Mouse (Mus musculus) hindbrain, embryonic 15.5 days (tissue): ENCODE results near the gene 4930404N11Rik. TPM values are rescaled to one million over a fixed set of nuclear protein-coding genes. Genes with fewer than 3 reads are reported as not detected.

Experiments used
- ATAC-seq: fragments of 200-750 bp; cut with Nextera tagmentation; 2 replicates; pipeline ENCODE4 v1.8.0; 2017; ENCODE audit warnings: low read depth, moderate number of reproducible peaks, moderate TSS enrichment; ENCODE audit not compliant: low FRiP score
- H3K27ac ChIP-seq: fragments of 300-500 bp; sonication (generic); replicated peaks from 2 replicates; pipeline ENCODE4 v1.5.1; 2015; ENCODE audit warnings: mild to moderate bottlenecking, inconsistent platforms
- H3K27me3 ChIP-seq: fragments of 300-500 bp; sonication (generic); 2 replicates; pipeline ENCODE4 v1.6.1; 2015; ENCODE audit warnings: control low read depth, inconsistent platforms
- H3K36me3 ChIP-seq: fragments of 300-500 bp; sonication (generic); 2 replicates; pipeline ENCODE4 v1.6.1; 2015; ENCODE audit warnings: control low read depth, inconsistent platforms
- H3K4me1 ChIP-seq: fragments of 300-500 bp; sonication (generic); replicated peaks from 2 replicates; pipeline ENCODE4 v1.6.1; 2015; ENCODE audit warnings: control low read depth, inconsistent platforms
- H3K4me2 ChIP-seq: fragments of 300-500 bp; sonication (generic); 2 replicates; pipeline ENCODE4 v1.6.1; 2015; ENCODE audit warnings: moderate library complexity, mild to moderate bottlenecking, inconsistent platforms
- H3K4me3 ChIP-seq: fragments of 300-500 bp; sonication (generic); 2 replicates; pipeline ENCODE4 v1.5.1; 2015; ENCODE audit warnings: mild to moderate bottlenecking, inconsistent platforms
- H3K9ac ChIP-seq: fragments of 300-500 bp; sonication (generic); 2 replicates; pipeline ENCODE4 v1.6.1; 2015; ENCODE audit warnings: inconsistent platforms
- H3K9me3 ChIP-seq: fragments of 300-500 bp; sonication (generic); 2 replicates; pipeline ENCODE4 v1.6.1; 2016; ENCODE audit warnings: control low read depth, inconsistent platforms
- WGBS: fragments of 180-500 bp; shearing (Covaris S2); methylation state at CpG from one replicate; pipeline ENCODE4 v1.1.7; 2015; 5-methylcytosine and 5-hydroxymethylcytosine counted together
- polyA plus RNA-seq: library from polyadenylated mRNA; unstranded; fragments of >200 nt; fragmentation: Nextera tagmentation; extraction: Ambion mirVana; gene quantifications from 2 replicates; pipeline ENCODE4 v1.2.1, GENCODE M21; 2015

The 4930404N11Rik gene
- polyA plus RNA-seq, 1 experiment from 2014 or later, result 1.1 TPM

DNA sequence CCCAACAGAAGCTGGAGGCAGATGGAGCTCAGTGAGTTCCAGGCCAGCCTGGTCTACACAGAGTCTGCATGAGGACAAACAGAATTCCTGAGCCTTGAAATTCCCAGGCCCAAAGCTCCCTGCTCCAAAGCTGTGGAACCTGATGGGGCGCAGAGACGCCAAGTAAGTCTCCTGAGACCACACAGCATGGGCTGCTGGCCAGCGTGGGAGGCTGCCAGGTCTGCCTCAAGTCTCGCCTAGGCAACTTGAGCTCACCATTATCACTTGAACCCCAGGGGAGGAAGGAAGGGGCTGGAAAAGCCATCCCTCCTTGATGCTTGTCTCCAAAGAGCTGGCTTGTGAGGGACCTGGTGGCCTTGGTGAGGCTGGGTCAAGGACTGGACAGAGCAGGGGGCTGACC, 35.6 kb downstream of the 4930404N11Rik start:
- Histone ChIP-seq H3K36me3 (peaks cover 20% of the 10 kb centered on the region), H3K27ac (no peak overlapping the region), H3K27me3 (peaks cover 18% of the 10 kb centered on the region), H3K9me3 (no peaks in the 10 kb centered on the region), H3K4me2 (0 out of 2 replicates have a peak overlapping the region, but pooled peaks have one; percentile 4), H3K9ac (no peak overlapping the region), H3K4me3 (no peak overlapping the region), H3K4me1 (no peaks in the 10 kb centered on the region)
- ATAC-seq, result no peak
- WGBS, result 62% methylated on average over 4 of the region's 4 CpGs

DNA sequence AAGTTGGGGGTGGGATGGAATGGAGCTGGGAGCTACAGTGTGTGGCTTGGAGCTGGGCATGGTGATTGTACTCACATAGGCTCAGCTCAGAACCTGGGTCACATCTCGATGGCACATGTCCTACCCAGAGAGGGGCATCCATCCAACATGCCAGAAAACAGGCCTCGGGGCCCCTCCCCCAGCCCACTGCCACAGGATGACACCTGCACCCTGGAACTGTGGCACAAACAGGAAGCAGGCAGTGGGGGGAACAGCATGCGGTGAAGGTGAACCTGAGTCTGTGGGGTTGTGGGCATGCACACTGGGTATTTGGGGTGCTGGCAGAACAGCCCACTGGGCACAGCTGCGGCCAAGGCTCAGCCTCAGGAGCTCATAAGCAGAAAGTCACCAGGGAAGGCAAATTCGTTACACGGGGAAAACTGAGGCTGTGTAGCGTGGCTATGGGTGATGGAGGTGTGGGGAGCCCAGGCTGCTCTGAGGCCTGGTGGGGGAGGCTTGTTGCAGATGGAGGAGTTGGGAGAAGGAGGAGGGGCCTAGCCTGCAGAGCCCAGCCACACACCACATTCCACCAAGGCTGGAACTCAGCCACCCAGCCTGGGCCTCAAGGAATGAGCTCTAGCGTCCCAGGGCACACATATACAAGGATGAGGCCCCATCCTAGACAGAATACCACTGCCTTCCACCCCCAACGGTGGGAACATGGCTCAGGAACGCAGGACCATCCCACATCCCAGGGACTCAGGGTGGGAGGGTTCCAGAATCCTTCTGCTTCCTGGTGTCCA, 36.2 kb downstream of the 4930404N11Rik start:
- H3K27ac ChIP-seq, result no peak overlapping the region; the same call in 1 of the 2 replicates
- no peak overlapping the region for H3K4me3 ChIP-seq
- no peak overlapping the region for H3K9ac ChIP-seq
- H3K4me2 ChIP-seq, result 0 out of 2 replicates have a peak overlapping the region, but pooled peaks have one; percentile 4
- no peaks in the 10 kb centered on the region for H3K9me3 ChIP-seq
- no peak for ATAC-seq
- H3K4me1 ChIP-seq, result no peaks in the 10 kb centered on the region
- peaks cover 18% of the 10 kb centered on the region for H3K27me3 ChIP-seq
- WGBS, result 69% methylated on average over 10 of the region's 10 CpGs
- H3K36me3 ChIP-seq, result peaks cover 26% of the 10 kb centered on the region

DNA sequence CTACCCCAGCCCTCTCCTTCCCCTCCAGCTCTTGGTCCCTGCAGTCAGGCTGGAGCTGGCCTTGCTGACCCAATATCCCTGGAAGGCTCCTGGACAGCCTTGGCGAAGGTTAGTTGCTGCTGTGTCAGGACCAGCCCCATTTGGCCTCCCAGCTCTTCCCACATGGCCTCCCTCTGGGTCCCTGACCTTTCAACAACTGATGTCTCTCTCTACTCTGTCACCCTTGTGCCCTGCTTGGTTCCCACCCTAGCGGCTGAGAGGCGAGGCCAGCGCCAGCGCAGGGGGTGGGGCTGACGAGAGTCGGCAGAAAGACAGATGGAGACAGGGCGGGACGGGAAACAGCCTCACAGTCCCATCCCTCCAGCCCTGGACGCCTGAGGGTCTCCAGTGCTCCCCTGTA, 37.2 kb downstream of the 4930404N11Rik start, which contains the start of gene Tbxa2r:
Tbxa2r (plus strand) TSS at position 346 of the 400 bp plus-strand sequence.
- H3K9me3 ChIP-seq, result no peaks in the 10 kb centered on the region
- H3K27me3 ChIP-seq, result peaks cover 16% of the 10 kb centered on the region
- no peaks in the 10 kb centered on the region for H3K4me1 ChIP-seq
- H3K4me2 ChIP-seq, result 0 out of 2 replicates have a peak within 1 kb of the TSS, but pooled peaks have one; percentile 4
- WGBS, result 11% methylated on average over 10 of the region's 10 CpGs
- H3K36me3 ChIP-seq, result peaks cover 36% of the 10 kb centered on the region
- no peak for ATAC-seq
- H3K27ac ChIP-seq, result no peak within 1 kb of the TSS; the same call in 1 of the 2 replicates
- H3K9ac ChIP-seq, result no peak within 1 kb of the TSS
- no peak within 1 kb of the TSS for H3K4me3 ChIP-seq

DNA sequence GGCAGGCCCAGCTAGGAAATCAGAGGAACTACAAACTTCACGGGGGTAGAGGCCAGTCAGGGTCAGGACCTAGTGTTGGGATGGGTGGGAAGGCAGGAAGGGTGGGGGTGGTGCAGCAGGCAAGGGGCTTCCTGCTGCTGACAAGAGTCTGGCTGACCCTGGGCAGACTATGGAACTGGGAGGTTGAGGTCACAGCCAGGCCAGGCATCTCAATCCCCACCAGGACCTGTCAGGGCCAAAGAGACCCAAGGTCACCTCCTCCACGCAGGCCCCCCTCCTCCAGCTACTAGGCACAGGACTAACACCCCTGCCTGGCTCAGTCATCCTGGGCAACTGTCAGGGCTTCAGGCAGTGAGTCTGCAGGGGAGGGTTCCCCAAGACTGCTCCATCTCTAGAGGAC, 37.7 kb downstream of the 4930404N11Rik start:
- no peaks in the 10 kb centered on the region for H3K9me3 ChIP-seq
- no peak overlapping the region for H3K4me2 ChIP-seq
- H3K27me3 ChIP-seq, result peaks cover 12% of the 10 kb centered on the region
- no peak for ATAC-seq
- H3K4me3 ChIP-seq, result no peak overlapping the region
- H3K36me3 ChIP-seq, result peaks cover 40% of the 10 kb centered on the region
- no peaks in the 10 kb centered on the region for H3K4me1 ChIP-seq
- H3K9ac ChIP-seq, result no peak overlapping the region
- 36% methylated on average over 2 of the region's 2 CpGs for WGBS
- no peak overlapping the region for H3K27ac ChIP-seq

DNA sequence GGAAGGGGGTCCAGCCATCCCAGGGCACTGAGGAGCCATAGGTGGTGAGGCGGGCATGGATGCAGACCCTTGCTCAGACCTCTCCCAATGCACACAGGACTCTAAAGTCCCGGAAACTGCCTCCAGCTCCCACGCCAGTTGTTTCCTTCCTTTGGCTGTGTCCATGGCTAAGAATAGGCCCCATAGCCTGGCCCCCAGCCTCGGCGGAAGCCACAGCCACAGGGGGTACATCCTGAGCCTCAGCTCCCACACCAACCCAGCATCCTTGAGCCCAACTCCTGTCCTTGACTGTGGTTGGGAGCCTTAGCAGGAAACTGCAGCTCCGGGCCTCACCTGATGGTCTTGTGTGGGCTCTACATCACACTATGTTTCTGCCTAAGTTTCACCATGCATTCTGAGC, 38.8 kb downstream of the 4930404N11Rik start:
- H3K27me3 ChIP-seq, result 0 out of 2 replicates have a peak, but pooled peaks cover 3% of the 10 kb centered on the region
- no peak overlapping the region for H3K4me2 ChIP-seq
- 0 out of 2 replicates have a peak overlapping the region, but pooled peaks have one; percentile 8 for H3K27ac ChIP-seq
- no peak overlapping the region for H3K9ac ChIP-seq
- 77% methylated on average over 6 of the region's 6 CpGs for WGBS
- no peaks in the 10 kb centered on the region for H3K9me3 ChIP-seq
- H3K36me3 ChIP-seq, result peaks cover 46% of the 10 kb centered on the region
- peaks cover 7% of the 10 kb centered on the region for H3K4me1 ChIP-seq
- no peak for ATAC-seq
- H3K4me3 ChIP-seq, result no peak overlapping the region

DNA sequence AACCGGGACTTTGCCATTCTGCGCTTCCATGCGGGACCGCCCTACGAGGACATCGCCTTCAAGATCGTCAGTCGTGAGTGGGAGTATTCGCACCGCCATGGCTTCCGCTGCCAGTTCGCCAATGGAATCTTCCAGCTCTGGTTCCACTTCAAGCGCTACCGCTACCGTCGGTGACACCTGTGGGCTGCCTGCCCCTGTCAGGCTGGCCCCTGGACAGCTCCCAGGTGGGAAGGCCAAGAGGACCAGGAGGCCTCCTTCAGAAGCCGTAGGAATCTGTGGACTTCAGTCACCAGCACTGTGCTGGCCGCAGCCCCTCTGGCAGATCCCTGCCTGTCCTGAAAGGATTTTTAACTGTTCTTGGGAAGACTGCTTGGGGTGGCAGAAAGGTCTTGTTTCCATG, 39.8 kb downstream of the 4930404N11Rik start:
- Histone ChIP-seq H3K27me3 (no peaks in the 10 kb centered on the region), H3K9ac (no peak overlapping the region), H3K27ac (no peak overlapping the region), H3K4me2 (no peak overlapping the region), H3K4me1 (peaks cover 11% of the 10 kb centered on the region), H3K36me3 (peaks cover 46% of the 10 kb centered on the region), H3K9me3 (no peaks in the 10 kb centered on the region), H3K4me3 (no peak overlapping the region)
- no peak for ATAC-seq
- WGBS, result 95% methylated on average over 18 of the region's 18 CpGs

DNA sequence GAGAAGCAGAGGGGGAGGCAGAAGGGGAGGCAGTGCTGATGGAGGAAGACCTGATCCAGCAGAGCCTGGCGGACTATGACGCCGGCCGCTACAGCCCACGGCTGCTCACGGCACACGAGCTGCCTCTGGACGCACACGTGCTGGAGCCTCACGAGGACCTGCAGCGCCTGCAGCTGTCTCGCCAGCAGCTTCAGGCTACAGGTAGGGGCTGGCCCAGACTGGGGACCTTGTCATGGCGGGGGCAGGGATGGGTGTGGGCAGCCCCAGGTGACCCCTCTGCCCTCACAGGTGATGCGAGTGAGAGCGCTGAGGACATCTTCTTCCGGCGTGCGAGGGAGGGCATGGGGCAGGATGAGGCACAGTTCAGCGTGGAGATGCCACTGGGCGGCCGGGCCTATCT, 40.4 kb downstream of the 4930404N11Rik start:
- 97% methylated on average over 21 of the region's 21 CpGs for WGBS
- no peak for ATAC-seq
- no peak overlapping the region for H3K27ac ChIP-seq
- H3K9ac ChIP-seq, result no peak overlapping the region
- no peak overlapping the region for H3K4me2 ChIP-seq
- H3K27me3 ChIP-seq, result no peaks in the 10 kb centered on the region
- peaks cover 46% of the 10 kb centered on the region for H3K36me3 ChIP-seq
- no peaks in the 10 kb centered on the region for H3K9me3 ChIP-seq
- H3K4me3 ChIP-seq, result no peak overlapping the region
- H3K4me1 ChIP-seq, result peaks cover 11% of the 10 kb centered on the region

DNA sequence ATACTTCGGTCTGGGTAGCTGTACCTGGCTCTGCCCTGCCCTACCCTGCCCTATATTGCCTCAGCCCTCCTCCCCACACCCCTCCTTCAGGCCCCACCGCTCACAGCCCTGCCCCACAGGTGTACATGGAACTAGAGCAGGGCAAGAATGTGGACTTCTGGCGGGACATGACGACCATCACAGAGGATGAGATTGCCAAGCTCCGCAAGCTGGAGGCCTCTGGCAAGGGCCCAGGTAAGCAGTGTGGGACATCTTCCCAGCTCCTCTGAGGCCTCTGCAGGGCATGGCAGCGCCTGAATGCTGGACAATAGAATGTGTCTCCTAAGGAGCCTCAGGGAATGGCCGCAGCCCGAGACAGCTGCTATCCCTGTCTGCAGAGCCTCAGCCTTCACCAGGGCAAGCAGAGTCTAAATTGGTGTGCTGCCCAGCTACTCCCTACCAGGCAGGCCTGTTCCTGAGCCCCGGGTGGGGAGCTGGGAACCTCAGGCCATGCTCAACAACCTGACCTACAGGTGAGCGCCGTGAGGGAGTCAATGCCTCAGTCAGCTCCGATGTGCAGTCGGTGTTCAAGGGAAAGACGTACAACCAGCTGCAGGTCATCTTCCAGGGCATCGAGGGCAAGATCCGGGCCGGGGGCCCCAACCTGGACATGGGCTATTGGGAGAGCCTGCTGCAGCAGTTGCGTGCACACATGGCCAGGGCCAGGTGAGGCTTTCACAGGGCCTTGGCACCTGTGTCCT, 41.7 kb downstream of the 4930404N11Rik start:
- Histone ChIP-seq H3K4me2 (no peak overlapping the region), H3K4me1 (peaks cover 22% of the 10 kb centered on the region), H3K4me3 (no peak overlapping the region), H3K9ac (no peak overlapping the region), H3K27ac (no peak overlapping the region), H3K9me3 (no peaks in the 10 kb centered on the region), H3K36me3 (peaks cover 46% of the 10 kb centered on the region), H3K27me3 (no peaks in the 10 kb centered on the region)
- no peak for ATAC-seq
- 96% methylated on average over 18 of the region's 18 CpGs for WGBS

DNA sequence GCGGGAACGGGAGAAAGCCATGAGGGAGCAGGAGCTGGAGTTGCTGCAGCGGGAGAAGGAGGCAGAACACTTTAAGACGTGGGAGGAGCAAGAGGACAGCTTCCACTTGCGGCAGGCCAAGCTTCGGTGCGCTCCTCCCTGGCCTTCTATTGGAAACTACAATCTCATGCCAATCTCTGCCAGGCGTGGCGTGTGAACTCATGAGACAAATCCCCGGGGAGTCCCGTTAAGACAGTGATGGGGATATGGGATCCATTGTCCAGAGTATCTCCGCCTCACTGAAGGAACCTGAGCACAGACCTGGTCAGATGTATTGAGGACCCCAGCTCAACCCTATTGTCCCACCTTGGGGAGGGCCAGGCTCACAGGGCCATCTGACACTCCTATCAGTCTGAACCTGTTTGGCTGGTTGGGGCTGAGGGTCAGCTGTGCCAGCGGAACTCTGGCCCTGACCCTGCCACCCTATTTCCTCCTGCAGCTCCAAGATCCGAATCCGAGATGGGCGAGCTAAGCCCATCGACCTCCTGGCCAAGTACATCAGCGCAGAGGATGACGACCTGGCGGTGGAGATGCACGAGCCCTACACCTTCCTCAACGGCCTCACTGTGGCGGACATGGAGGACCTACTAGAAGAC, 42.4 kb downstream of the 4930404N11Rik start:
- 94% methylated on average over 23 of the region's 23 CpGs for WGBS

DNA sequence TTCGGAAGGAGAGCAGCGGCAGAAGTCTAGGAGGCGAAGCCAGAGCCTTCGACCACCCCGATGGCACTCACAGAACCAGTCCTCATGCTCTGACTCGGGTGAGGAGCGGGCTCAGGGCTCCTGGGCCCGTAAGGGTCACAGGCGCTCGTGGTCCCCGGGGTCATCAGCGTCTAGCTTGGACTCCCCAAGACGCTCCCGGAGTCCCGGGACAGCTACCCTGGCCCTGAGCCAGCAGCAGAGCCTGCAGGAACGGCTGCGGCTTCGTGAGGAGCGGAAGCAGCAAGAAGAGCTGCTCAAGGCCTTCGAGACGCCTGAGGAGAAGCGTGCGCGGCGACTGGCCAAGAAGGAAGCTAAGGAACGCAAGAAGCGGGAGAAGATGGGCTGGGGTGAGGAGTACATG, 43.2 kb downstream of the 4930404N11Rik start:
- H3K9me3 ChIP-seq, result no peaks in the 10 kb centered on the region
- ATAC-seq, result no peak
- H3K36me3 ChIP-seq, result peaks cover 58% of the 10 kb centered on the region
- H3K4me3 ChIP-seq, result peak overlapping the region; percentile 83; the same call in 1 of the 2 replicates
- WGBS, result 91% methylated on average over 27 of the region's 27 CpGs
- H3K27ac ChIP-seq, result no peak overlapping the region
- H3K4me1 ChIP-seq, result peaks cover 25% of the 10 kb centered on the region
- H3K9ac ChIP-seq, result no peak overlapping the region
- H3K4me2 ChIP-seq, result no peak overlapping the region
- no peaks in the 10 kb centered on the region for H3K27me3 ChIP-seq

More for the DNA sequence above, 42.4 kb downstream of the 4930404N11Rik start:
- no peak overlapping the region for H3K4me2 ChIP-seq
- no peaks in the 10 kb centered on the region for H3K27me3 ChIP-seq
- no peak overlapping the region for H3K27ac ChIP-seq
- no peak overlapping the region for H3K9ac ChIP-seq
- H3K4me1 ChIP-seq, result peaks cover 25% of the 10 kb centered on the region
- no peaks in the 10 kb centered on the region for H3K9me3 ChIP-seq
- no peak for ATAC-seq
- H3K36me3 ChIP-seq, result peaks cover 50% of the 10 kb centered on the region
- no peak overlapping the region for H3K4me3 ChIP-seq

DNA sequence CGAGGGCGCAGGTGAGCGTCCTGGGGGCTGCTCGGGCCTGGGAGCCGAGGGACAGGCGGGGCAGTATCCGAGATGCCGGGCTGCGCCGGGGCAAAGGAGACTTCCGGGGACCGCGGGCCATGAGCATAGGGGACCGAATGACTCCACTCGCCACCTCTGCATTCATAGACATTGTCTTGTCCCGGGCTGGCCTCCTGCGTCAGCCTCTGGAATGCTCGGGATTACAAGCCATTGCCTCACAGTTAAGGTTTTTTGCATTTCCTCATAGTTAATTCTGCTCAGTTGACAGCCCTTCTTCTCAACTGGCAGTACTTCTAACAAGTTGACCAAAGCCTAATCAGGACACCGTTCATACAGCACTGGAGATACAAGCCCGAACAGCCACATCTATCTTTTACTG, 44.2 kb downstream of the 4930404N11Rik start:
- peak overlapping the region; percentile 93 for H3K27ac ChIP-seq
- peak overlapping the region; percentile 79 for H3K9ac ChIP-seq
- no peaks in the 10 kb centered on the region for H3K9me3 ChIP-seq
- H3K4me1 ChIP-seq, result peaks cover 25% of the 10 kb centered on the region
- H3K4me2 ChIP-seq, result peak overlapping the region; percentile 74
- peak overlapping the region; percentile 83 for H3K4me3 ChIP-seq
- H3K36me3 ChIP-seq, result peaks cover 53% of the 10 kb centered on the region
- 3% methylated on average over 20 of the region's 20 CpGs for whole genome bisulfite sequencing
- ATAC-seq, result no peak
- no peaks in the 10 kb centered on the region for H3K27me3 ChIP-seq
